Mouse (Mus musculus): Measurements from ENCODE around the gene Gm13769. TPM values are rescaled to one million over a fixed set of nuclear protein-coding genes. Genes with fewer than 3 reads are reported as not detected.

The Gm13769 gene
- polyA plus RNA-seq (2012; rRNA removed), result not detected in 2 replicates

DNA sequence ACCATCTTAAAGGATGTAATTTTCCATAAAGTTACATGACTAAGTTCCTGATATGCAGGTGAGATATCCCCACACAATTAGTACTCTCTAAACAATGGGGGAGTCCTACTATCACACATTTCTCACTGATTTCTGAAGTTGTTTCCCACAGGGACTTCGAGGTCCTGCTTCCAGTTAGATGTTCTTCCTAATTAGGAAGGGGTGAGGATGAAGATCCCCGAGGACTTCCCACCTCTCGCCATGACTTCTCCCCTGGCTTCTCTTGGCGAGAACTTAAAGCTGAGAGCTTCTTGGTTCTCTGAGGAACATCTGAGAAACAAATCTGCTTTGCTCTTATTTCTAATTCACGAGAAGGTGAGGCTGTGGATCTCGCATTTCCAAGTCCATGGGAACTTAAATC, at the start of gene Gm13769:
TSS of gene Gm13769 (plus strand) at position 301 of the 400 bp plus-strand sequence.

GRCm38 (mm10) chr2:90292741-90293140, 29.3 kb upstream of the Gm13769 start, which contains the start of gene Olfr1272:
Gene Olfr1272, minus strand, starts transcription at chr2:90292841.

Other genes starting within 250 kb of the Gm13769 start
- not detected in 2 replicates for gene Olfr1269, start 200.8 kb upstream of the Gm13769 start, polyA plus RNA-seq (2012; rRNA removed)
- 0.05 TPM in 1 of 2 replicates, not detected in the other for gene Olfr32, start 179.9 kb upstream of the Gm13769 start, polyA plus RNA-seq (2012; rRNA removed)
- gene Olfr1270, start 169.1 kb upstream of the Gm13769 start, polyA plus RNA-seq (2012; rRNA removed), result not detected in 2 replicates
- gene Olfr1506, start 97.7 kb upstream of the Gm13769 start, polyA plus RNA-seq (2012; rRNA removed), result not detected in 2 replicates
- gene Olfr142, start 64.6 kb upstream of the Gm13769 start, polyA plus RNA-seq (2012; rRNA removed), result not detected in 2 replicates
- not detected in 2 replicates for gene Olfr1271, start 51.2 kb upstream of the Gm13769 start, polyA plus RNA-seq (2012; rRNA removed)
- gene Olfr1272, start 29.4 kb upstream of the Gm13769 start, polyA plus RNA-seq (2012; rRNA removed), result not detected in 2 replicates
- not detected in 2 replicates for gene Olfr1274-ps, start 76.5 kb downstream of the Gm13769 start, polyA plus RNA-seq (2012; rRNA removed)

Data from central nervous system, embryonic 11.5 days (tissue).